Comparison of ENCODE assay signal across 9 mouse cellular contexts in the genomic region with DNA sequence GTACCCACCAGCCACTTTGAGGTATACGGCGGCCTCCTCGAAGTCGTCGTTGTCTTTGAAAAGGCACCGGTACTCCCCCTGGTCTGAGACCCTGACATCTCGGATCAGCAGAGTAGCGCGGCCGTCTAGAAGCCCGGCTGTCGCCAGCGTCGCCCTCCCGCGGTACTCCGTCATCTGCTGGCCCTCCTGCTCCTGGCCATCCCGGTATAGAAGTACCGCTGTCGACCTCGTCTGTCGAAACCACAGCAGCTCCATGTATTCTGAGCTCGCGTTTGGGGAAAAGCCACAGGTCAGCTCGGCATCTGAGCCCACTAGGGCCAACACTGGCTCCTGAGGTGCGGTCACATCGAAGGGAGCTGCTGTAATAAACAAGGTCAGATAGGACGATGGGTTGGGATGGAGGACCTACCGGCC. TPM values are rescaled to one million over a fixed set of nuclear protein-coding genes. Genes with fewer than 3 reads are reported as not detected.
DNase-seq lines count a peak whose midpoint lies in the region; ATAC-seq and TF ChIP-seq lines count a peak whose summit lies in the region.
"Had no signal": no experiment of that assay in that cellular context is flagged by ENCODE, and none has a peak within 500 bp of the region (broad histone marks: within the 10 kb centered on the region; RNA-seq: fewer than 3 reads in every experiment).

No protein-coding gene starts in this region.

- TF ChIP-seq POLR2A in cortical plate, adult 2 months (IDR thresholded peaks at IDR 0.05; ENCODE audit: extremely low read depth, insufficient read depth, low read length): no peak

- no peaks in the 10 kb centered on the region for H3K36me3 ChIP-seq in heart, embryonic 15.5 days

- no peak for ATAC-seq in heart, embryonic 15.5 days (replicated peaks; ENCODE audit: insufficient number of reproducible peaks, insufficient read depth, low FRiP score, low read depth)
- ATAC-seq in megakaryocyte progenitor cell, adult 5-6 weeks (replicated peaks; ENCODE audit: poor library complexity): peak; percentile 7; the same call in 1 of the 2 replicates

- H3K4me2 ChIP-seq in heart, embryonic 15.5 days: peak overlapping the region; percentile 91

- WGBS in heart, embryonic 15.5 days: under 1% methylated on average over 29 of the region's 29 CpGs

- H3K9ac ChIP-seq in heart, embryonic 15.5 days: peak overlapping the region; percentile 61

- no peak overlapping the region for H3K27ac ChIP-seq in cortical plate, adult 2 months (ENCODE audit: insufficient read depth, low read length)
- no peak overlapping the region; the same call in 1 of the 2 replicates for H3K27ac ChIP-seq in heart, embryonic 15.5 days

- intact Hi-C loops in left cerebral cortex, postnatal 36 days (cut with DNase I): loop anchor here (5.0 kb wide), 1 partner anchor 38 kb away; no protein-coding TSS in a partner anchor

- TF ChIP-seq CTCF in cortical plate, adult 2 months (IDR thresholded peaks at IDR 0.05; ENCODE audit: extremely low read depth, insufficient read depth, low read length): no peak

- H3K4me3 ChIP-seq in cortical plate, adult 2 months (ENCODE audit: insufficient read depth, low read length): peak overlapping the region; percentile 68
- H3K4me3 ChIP-seq in heart, embryonic 15.5 days: peak overlapping the region; percentile 66

- no peaks in the 10 kb centered on the region; the same call in 1 of the 2 replicates for H3K4me1 ChIP-seq in cortical plate, adult 2 months (ENCODE audit: control insufficient read depth, insufficient read depth, low read length)
- peaks cover 20% of the 10 kb centered on the region for H3K4me1 ChIP-seq in heart, embryonic 15.5 days (replicated peaks)

- DNase-seq in frontal cortex, postnatal 36 days (ENCODE audit: low spot score in 2 of 2): peak; percentile 33 to 44
- no peak for DNase-seq in frontal cortex, postnatal 14 days (ENCODE audit: low spot score in 2 of 2)
- peak; percentile 42 for DNase-seq in MN1 (ENCODE audit: low spot score)
- DNase-seq in left cerebral cortex, postnatal 36 days (ENCODE audit: low spot score in 2 of 2): peak; percentile 34 to 47
- peak; percentile 37 to 79 for DNase-seq in spleen, postnatal 4 days (ENCODE audit: low spot score in 2 of 2)

- H3K27me3 ChIP-seq in heart, embryonic 15.5 days: no peaks in the 10 kb centered on the region

- H3K9me3 ChIP-seq in heart, embryonic 15.5 days (replicated peaks): no peaks in the 10 kb centered on the region

RNA-seq across cellular contexts. Expression of gene Btn1a1, which starts 1.5 kb away (rescaled TPM):
- 0.04 and 0.06 TPM in 2 replicates for polyA plus RNA-seq in cortical plate, adult 2 months (2012; rRNA removed)
- polyA plus RNA-seq in heart, embryonic 15.5 days (2015; fragmentation: Nextera tagmentation; extraction: Ambion mirVana): 0.85 and 1.4 TPM in 2 replicates
- not detected for total RNA-seq in left cerebral cortex, postnatal 36 days (2021)
- not detected in 2 replicates for total RNA-seq in megakaryocyte progenitor cell, adult 5-6 weeks (2015)
- total RNA-seq in megakaryocyte progenitor cell, adult 5-6 weeks (2017): not detected in 2 replicates
- total RNA-seq: layer of hippocampus, postnatal 36 days had no signal

RNA-seq across cellular contexts. Expression of gene Btn2a2, which starts 24.4 kb away (rescaled TPM):
- polyA plus RNA-seq in cortical plate, adult 2 months (2012; rRNA removed): 0.69 and 0.95 TPM in 2 replicates
- 0.31 and 0.41 TPM in 2 replicates for polyA plus RNA-seq in heart, embryonic 15.5 days (2015; fragmentation: Nextera tagmentation; extraction: Ambion mirVana)
- total RNA-seq in left cerebral cortex, postnatal 36 days (2021): 1 to 10 TPM in 1 of 2 experiments, under 1 TPM in 1; 0.93 to 1.5 TPM
- total RNA-seq in megakaryocyte progenitor cell, adult 5-6 weeks (2015): not detected in 2 replicates
- 0.17 TPM in 1 of 2 replicates, not detected in the other for total RNA-seq in megakaryocyte progenitor cell, adult 5-6 weeks (2017)

RNA-seq across cellular contexts. Expression of gene Abt1, which starts 40.6 kb away (rescaled TPM):
- 7.8 and 8.3 TPM in 2 replicates for polyA plus RNA-seq in cortical plate, adult 2 months (2012; rRNA removed)
- polyA plus RNA-seq in heart, embryonic 15.5 days (2015; fragmentation: Nextera tagmentation; extraction: Ambion mirVana): 8.1 and 8.2 TPM in 2 replicates
- 1 to 10 TPM; 8.4 to 8.5 TPM for total RNA-seq in left cerebral cortex, postnatal 36 days (2021)
- total RNA-seq in megakaryocyte progenitor cell, adult 5-6 weeks (2015): 7.1 and 7.4 TPM in 2 replicates
- 9.5 and 11.0 TPM in 2 replicates for total RNA-seq in megakaryocyte progenitor cell, adult 5-6 weeks (2017)

Comparison
In these comparisons a context has a peak if more than half of its experiments do, and no peak if none do; other contexts are left out.
1. DNase-seq: peak in frontal cortex, postnatal 36 days (2 of 2), MN1 (single experiment), left cerebral cortex, postnatal 36 days (2 of 2) and spleen, postnatal 4 days (2 of 2); none in frontal cortex, postnatal 14 days (0 of 2).